Mouse (Mus musculus): ENCODE data around the gene Kcnj9. TPM values are rescaled to one million over a fixed set of nuclear protein-coding genes. Genes with fewer than 3 reads are reported as not detected.

Gene Kcnj9
- polyA plus RNA-seq, 1 experiment from 2014 or later = 0.28 TPM

DNA sequence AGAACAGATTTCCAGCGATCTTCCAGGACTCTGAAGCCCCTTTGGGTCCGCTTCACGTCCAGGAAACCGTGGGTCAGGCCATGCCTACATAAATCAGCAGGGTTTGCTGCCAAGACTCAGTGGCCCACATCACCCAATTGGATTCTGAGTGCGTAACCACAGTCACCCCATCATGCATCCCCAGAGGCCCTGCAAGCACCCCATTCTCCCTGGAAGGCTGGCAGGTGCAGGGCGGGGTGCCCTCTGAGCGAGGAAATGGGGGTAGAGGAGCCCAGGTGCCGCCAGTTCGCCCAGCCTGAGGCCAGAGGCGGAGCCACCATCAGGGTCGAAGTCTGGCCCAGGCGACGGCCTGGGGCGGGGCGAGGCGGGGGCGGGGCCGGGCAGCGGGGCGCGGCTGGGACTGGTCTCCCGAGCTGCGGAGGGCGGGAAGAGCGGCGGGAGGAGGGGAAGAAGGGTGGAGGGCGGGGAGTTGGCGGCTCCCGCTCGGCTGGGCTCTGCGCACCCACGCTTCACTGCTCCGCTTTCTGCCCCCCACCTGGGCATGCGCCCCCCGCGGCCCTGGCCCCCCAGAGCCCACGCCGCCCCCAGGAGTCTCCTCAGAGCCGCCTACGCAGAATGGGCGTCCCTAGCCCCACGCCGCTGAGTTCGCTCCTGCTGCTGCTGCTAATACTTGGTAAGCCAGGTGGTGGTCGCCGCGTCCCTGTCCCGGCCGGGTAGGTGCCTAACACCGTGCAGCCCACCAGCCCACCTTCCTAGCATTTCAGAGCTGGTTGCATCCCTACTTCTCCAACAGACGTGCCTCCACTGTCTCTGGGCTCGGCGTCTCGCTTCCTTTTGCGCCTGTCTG, 17.0 kb downstream of the Kcnj9 start:
- peak overlapping the region; percentile 95 for H3K4me2 ChIP-seq (replicated peaks)
- H3K36me3 ChIP-seq = 0 out of 2 replicates have a peak, but pooled peaks cover 2% of the 10 kb centered on the region
- H3K9me3 ChIP-seq (replicated peaks) = no peaks in the 10 kb centered on the region
- no peaks in the 10 kb centered on the region for H3K27me3 ChIP-seq
- WGBS = under 1% methylated on average over 42 of the region's 55 CpGs
- H3K4me1 ChIP-seq = peaks cover 44% of the 10 kb centered on the region
- H3K9ac ChIP-seq = peak overlapping the region; percentile 47
- peak; percentile 81 for ATAC-seq (ENCODE audit: insufficient number of reproducible peaks, low FRiP score, low TSS enrichment, low read depth)
- peak overlapping the region; percentile 67 for H3K4me3 ChIP-seq (replicated peaks)
- peak overlapping the region; percentile 94 for H3K27ac ChIP-seq (replicated peaks)

- no peaks in the 10 kb centered on the region for H3K36me3 ChIP-seq
- peak; percentile 8; the same call in 1 of the 2 replicates for ATAC-seq (ENCODE audit: insufficient number of reproducible peaks, low FRiP score, low TSS enrichment, low read depth)
- peak overlapping the region; percentile 94 for H3K27ac ChIP-seq (replicated peaks)
These were observed 17.7 kb downstream of the Kcnj9 start for GRCm38 (mm10) chr1:172311248-172311906.

GRCm38 (mm10) chr1:172309699-172310398, 19.3 kb downstream of the Kcnj9 start:
- peaks cover 47% of the 10 kb centered on the region for H3K4me1 ChIP-seq
- H3K9ac ChIP-seq = peak overlapping the region; percentile 7; the same call in 1 of the 2 replicates
- H3K9me3 ChIP-seq (replicated peaks) = no peaks in the 10 kb centered on the region
- peak overlapping the region; percentile 65 for H3K4me2 ChIP-seq (replicated peaks)
- 1% methylated on average over 14 of the region's 14 CpGs for WGBS
- peak overlapping the region; percentile 94 for H3K27ac ChIP-seq (replicated peaks)
- H3K36me3 ChIP-seq = no peaks in the 10 kb centered on the region
- peak; percentile 81 for ATAC-seq (ENCODE audit: insufficient number of reproducible peaks, low FRiP score, low TSS enrichment, low read depth)
- peak overlapping the region; percentile 32 for H3K4me3 ChIP-seq (replicated peaks)
- no peaks in the 10 kb centered on the region for H3K27me3 ChIP-seq

More at GRCm38 (mm10) chr1:172311248-172311906, 17.7 kb downstream of the Kcnj9 start:
- H3K4me1 ChIP-seq = peaks cover 47% of the 10 kb centered on the region
- 6% methylated on average over 23 of the region's 23 CpGs for WGBS
- H3K9me3 ChIP-seq (replicated peaks) = no peaks in the 10 kb centered on the region
- no peaks in the 10 kb centered on the region for H3K27me3 ChIP-seq
- peak overlapping the region; percentile 95 for H3K4me2 ChIP-seq (replicated peaks)
- H3K9ac ChIP-seq = peak overlapping the region; percentile 47
- H3K4me3 ChIP-seq (replicated peaks) = peak overlapping the region; percentile 67

GRCm38 (mm10) chr1:172308409-172308808, 20.7 kb downstream of the Kcnj9 start:
- no peak overlapping the region for H3K9ac ChIP-seq
- ATAC-seq (ENCODE audit: insufficient number of reproducible peaks, low FRiP score, low TSS enrichment, low read depth) = no peak
- H3K4me1 ChIP-seq = peaks cover 40% of the 10 kb centered on the region
- no peaks in the 10 kb centered on the region for H3K27me3 ChIP-seq
- peak overlapping the region; percentile 48; the same call in 1 of the 2 replicates for H3K27ac ChIP-seq (replicated peaks)
- no peak overlapping the region for H3K4me2 ChIP-seq (replicated peaks)
- H3K36me3 ChIP-seq = no peaks in the 10 kb centered on the region
- no peaks in the 10 kb centered on the region for H3K9me3 ChIP-seq (replicated peaks)
- 92% methylated on average over 1 of the region's 1 CpGs for WGBS
- no peak overlapping the region for H3K4me3 ChIP-seq (replicated peaks)

DNA sequence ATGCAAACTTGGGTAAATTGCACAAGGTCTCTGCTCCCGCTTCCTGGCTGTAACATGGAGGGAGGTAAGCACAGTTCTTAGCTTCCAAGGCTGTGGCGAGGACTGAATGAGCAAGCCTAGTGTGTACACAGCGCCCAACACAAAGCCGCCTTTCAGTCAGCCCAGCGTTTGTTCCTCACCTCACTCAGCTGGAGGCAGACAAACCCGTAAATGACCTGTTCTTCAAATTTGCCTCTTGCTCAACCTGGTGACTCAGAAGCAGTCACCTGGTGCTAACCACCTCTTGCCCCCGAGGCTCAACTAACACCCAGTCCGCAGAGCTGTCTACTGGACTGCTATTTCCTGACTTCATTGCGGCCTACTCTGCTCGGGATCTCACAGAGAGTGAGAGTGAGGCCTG, 21.2 kb downstream of the Kcnj9 start:
- Histone ChIP-seq H3K4me2 (replicated peaks) (no peak overlapping the region), H3K27me3 (no peaks in the 10 kb centered on the region), H3K9me3 (replicated peaks) (no peaks in the 10 kb centered on the region), H3K4me3 (replicated peaks) (no peak overlapping the region), H3K9ac (no peak overlapping the region), H3K36me3 (no peaks in the 10 kb centered on the region), H3K27ac (replicated peaks) (peak overlapping the region; percentile 48; the same call in 1 of the 2 replicates), H3K4me1 (peaks cover 36% of the 10 kb centered on the region)
- 62% methylated on average over 10 of the region's 10 CpGs for WGBS
- ATAC-seq (ENCODE audit: insufficient number of reproducible peaks, low FRiP score, low TSS enrichment, low read depth) = no peak

DNA sequence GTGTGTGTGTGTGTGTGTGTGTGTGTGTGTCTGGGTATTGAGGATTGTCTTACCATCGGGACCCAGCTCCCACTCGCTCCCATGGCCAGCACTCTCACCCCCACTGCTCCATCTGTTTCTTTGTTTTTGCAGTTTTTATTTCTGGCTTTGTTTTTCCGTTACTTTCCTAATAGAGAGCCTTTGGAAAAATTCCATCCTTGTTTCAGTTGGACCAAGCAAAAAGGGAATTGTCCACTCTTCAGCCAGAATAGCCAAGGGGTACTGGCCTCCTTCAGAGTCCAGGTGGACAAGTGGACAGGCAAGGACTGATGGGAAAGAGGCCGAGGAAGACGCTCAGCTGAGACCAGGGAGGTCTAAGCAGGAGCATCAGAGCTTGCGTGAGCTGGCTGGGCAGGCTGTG, 22.2 kb downstream of the Kcnj9 start:
- Histone ChIP-seq H3K4me1 (peaks cover 32% of the 10 kb centered on the region), H3K4me2 (replicated peaks) (no peak overlapping the region), H3K9me3 (replicated peaks) (no peaks in the 10 kb centered on the region), H3K4me3 (replicated peaks) (no peak overlapping the region), H3K9ac (no peak overlapping the region), H3K27ac (replicated peaks) (no peak overlapping the region), H3K27me3 (no peaks in the 10 kb centered on the region), H3K36me3 (no peaks in the 10 kb centered on the region)
- no peak for ATAC-seq (ENCODE audit: insufficient number of reproducible peaks, low FRiP score, low TSS enrichment, low read depth)
- WGBS = 66% methylated on average over 6 of the region's 6 CpGs

DNA sequence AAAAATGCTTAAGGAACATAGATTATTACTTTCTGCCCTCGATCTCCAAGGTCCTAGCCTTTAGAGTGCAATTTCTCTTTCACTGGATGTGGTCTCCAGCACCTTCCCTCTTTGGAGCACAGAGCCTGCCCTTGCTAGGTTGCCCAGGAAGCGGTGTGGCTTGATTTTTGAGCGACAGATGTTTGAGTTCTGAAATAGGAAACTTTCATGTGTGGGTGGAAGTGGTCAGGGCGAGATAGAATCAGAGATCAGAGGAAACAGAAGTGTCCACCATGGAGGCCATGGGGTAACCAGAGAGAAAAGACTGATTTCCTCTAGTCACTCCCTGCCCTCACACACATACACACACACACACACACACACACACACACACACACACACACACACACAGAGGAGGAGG, 22.9 kb downstream of the Kcnj9 start:
- WGBS = 64% methylated on average over 4 of the region's 4 CpGs
- H3K9me3 ChIP-seq (replicated peaks) = no peaks in the 10 kb centered on the region
- no peak overlapping the region for H3K9ac ChIP-seq
- ATAC-seq (ENCODE audit: insufficient number of reproducible peaks, low FRiP score, low TSS enrichment, low read depth) = no peak
- no peaks in the 10 kb centered on the region for H3K36me3 ChIP-seq
- H3K4me3 ChIP-seq (replicated peaks) = no peak overlapping the region
- no peak overlapping the region for H3K4me2 ChIP-seq (replicated peaks)
- H3K4me1 ChIP-seq = peaks cover 30% of the 10 kb centered on the region
- no peaks in the 10 kb centered on the region for H3K27me3 ChIP-seq
- no peak overlapping the region for H3K27ac ChIP-seq (replicated peaks)

- Histone ChIP-seq H3K4me2 (replicated peaks) (no peak overlapping the region), H3K4me3 (replicated peaks) (no peak overlapping the region), H3K9me3 (replicated peaks) (no peaks in the 10 kb centered on the region), H3K4me1 (peaks cover 31% of the 10 kb centered on the region), H3K9ac (no peak overlapping the region), H3K27me3 (no peaks in the 10 kb centered on the region), H3K27ac (replicated peaks) (no peak overlapping the region), H3K36me3 (no peaks in the 10 kb centered on the region)
- 74% methylated on average over 3 of the region's 3 CpGs for WGBS
- no peak for ATAC-seq (ENCODE audit: insufficient number of reproducible peaks, low FRiP score, low TSS enrichment, low read depth)
These were observed 23.5 kb downstream of the Kcnj9 start for GRCm38 (mm10) chr1:172305635-172306034.

- H3K4me3 ChIP-seq (replicated peaks) = no peak overlapping the region
- H3K4me1 ChIP-seq = peaks cover 27% of the 10 kb centered on the region
- H3K4me2 ChIP-seq (replicated peaks) = no peak overlapping the region
- no peaks in the 10 kb centered on the region for H3K9me3 ChIP-seq (replicated peaks)
- no peaks in the 10 kb centered on the region for H3K36me3 ChIP-seq
- WGBS = 94% methylated on average over 2 of the region's 2 CpGs
- H3K27ac ChIP-seq (replicated peaks) = no peak overlapping the region
- H3K9ac ChIP-seq = no peak overlapping the region
- no peak for ATAC-seq (ENCODE audit: insufficient number of reproducible peaks, low FRiP score, low TSS enrichment, low read depth)
- H3K27me3 ChIP-seq = no peaks in the 10 kb centered on the region
These were observed 24.0 kb downstream of the Kcnj9 start for GRCm38 (mm10) chr1:172305153-172305552.

GRCm38 (mm10) chr1:172304443-172304842, 24.7 kb downstream of the Kcnj9 start:
- Histone ChIP-seq H3K4me1 (peaks cover 21% of the 10 kb centered on the region; the same call in 1 of the 2 replicates), H3K27me3 (no peaks in the 10 kb centered on the region), H3K4me2 (replicated peaks) (no peak overlapping the region), H3K9me3 (replicated peaks) (no peaks in the 10 kb centered on the region), H3K9ac (no peak overlapping the region), H3K36me3 (no peaks in the 10 kb centered on the region), H3K4me3 (replicated peaks) (no peak overlapping the region), H3K27ac (replicated peaks) (no peak overlapping the region)
- no peak for ATAC-seq (ENCODE audit: insufficient number of reproducible peaks, low FRiP score, low TSS enrichment, low read depth)
- 77% methylated on average over 6 of the region's 6 CpGs for WGBS

DNA sequence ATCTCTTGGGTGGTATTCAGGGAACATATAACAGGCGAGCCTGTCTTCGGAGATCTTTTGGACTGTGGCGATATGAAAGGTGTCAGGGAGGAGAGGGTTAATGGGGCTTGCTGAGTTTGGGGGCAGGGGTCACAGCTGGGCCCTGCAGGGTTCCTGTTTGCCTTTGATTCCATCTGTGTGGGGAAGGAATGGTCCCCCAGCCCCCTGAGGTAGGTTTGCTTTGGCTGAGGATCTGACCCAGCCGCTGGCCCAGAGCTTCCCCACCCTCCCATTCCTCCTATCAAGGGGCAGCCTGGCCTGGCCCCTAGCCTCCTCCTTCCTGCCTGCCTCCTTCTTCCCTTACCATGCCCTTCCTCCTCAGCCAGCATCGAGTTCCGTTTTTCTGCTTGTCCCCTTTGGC, 26.3 kb downstream of the Kcnj9 start:
- no peak for ATAC-seq (ENCODE audit: insufficient number of reproducible peaks, low FRiP score, low TSS enrichment, low read depth)
- H3K36me3 ChIP-seq = no peaks in the 10 kb centered on the region
- H3K27ac ChIP-seq (replicated peaks) = no peak overlapping the region
- H3K9ac ChIP-seq = no peak overlapping the region
- no peaks in the 10 kb centered on the region for H3K9me3 ChIP-seq (replicated peaks)
- 32% methylated on average over 6 of the region's 6 CpGs for WGBS
- no peak overlapping the region for H3K4me3 ChIP-seq (replicated peaks)
- no peaks in the 10 kb centered on the region for H3K27me3 ChIP-seq
- peaks cover 15% of the 10 kb centered on the region for H3K4me1 ChIP-seq
- H3K4me2 ChIP-seq (replicated peaks) = no peak overlapping the region
